Mouse (Mus musculus) kidney, adult 2 months (tissue): ENCODE results near the gene Rnf141.

Experiments used
- CTCF ChIP-seq: fragments of 200-500 bp; conservative IDR thresholded peaks from 2 replicates; pipeline ENCODE4 v1.5.1; 2011; ENCODE audit warnings: low read depth, mild to moderate bottlenecking, control low read depth, low read length, moderate library complexity, mixed read lengths; ENCODE audit not compliant: insufficient read depth, insufficient read length
- POLR2A ChIP-seq: fragments of 200-500 bp; IDR thresholded peaks from one replicate; pipeline ENCODE4 v1.6.1; 2011; ENCODE audit warnings: low read depth, low read length, control low read depth

DNA sequence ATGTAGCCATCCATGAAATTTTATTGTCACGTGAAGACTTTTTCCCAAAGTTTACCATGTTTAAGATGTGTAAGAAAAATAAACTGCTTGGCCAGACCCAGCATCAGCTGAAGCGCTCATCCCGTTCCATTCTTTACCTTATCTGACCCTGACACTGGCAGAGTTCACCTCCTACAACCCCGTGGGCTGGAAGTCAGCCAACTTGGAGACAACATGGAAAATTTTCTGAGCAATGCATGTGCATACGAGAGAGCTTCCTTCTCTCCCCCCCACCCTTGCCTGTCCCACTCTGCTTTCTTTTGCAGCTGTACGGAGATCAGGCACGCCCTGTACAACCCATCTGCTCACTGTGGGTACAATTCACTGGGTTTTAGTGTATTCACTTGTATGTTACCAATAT lies 62.1 kb downstream of the Rnf141 start:
- TF ChIP-seq CTCF = no peak
- TF ChIP-seq POLR2A = no peak
